Mouse (Mus musculus) adrenal gland, adult (tissue): ENCODE measurements around the gene Phf2.

Experiments
- DNase-seq, 2 experiments: peaks; one replicate each; pipeline ENCODE4 v3.0.0; 2022 to 2023; ENCODE audit warnings: low spot score in 1 of 2; ENCODE audit not compliant: inconsistent age in 2 of 2

Gene Phf2

GRCm38 (mm10) chr13:48858779-48859178 lies 12.1 kb downstream of the Phf2 start:
- DNase-seq: peak in 1 of 2 experiments; percentile 70

- DNase-seq: peak in 1 of 2 experiments; percentile 79
Observed at GRCm38 (mm10) chr13:48858054-48858453, 12.9 kb downstream of the Phf2 start.

GRCm38 (mm10) chr13:48857246-48857932 lies 13.5 kb downstream of the Phf2 start:
- peak in 1 of 2 experiments; percentile 68 for DNase-seq

GRCm38 (mm10) chr13:48853947-48854346 lies 17.0 kb downstream of the Phf2 start:
- peak; percentile 45 to 81 for DNase-seq

GRCm38 (mm10) chr13:48853475-48853874 lies 17.4 kb downstream of the Phf2 start:
- no peak for DNase-seq

GRCm38 (mm10) chr13:48852859-48853258 lies 18.1 kb downstream of the Phf2 start:
- no peak for DNase-seq

- no peak for DNase-seq
Observed at GRCm38 (mm10) chr13:48851719-48852118, 19.2 kb downstream of the Phf2 start.

- peak in 1 of 2 experiments; percentile 36 for DNase-seq
Observed at GRCm38 (mm10) chr13:48850771-48851170, 20.1 kb downstream of the Phf2 start.

GRCm38 (mm10) chr13:48850326-48850725 lies 20.6 kb downstream of the Phf2 start:
- peak in 1 of 2 experiments; percentile 71 for DNase-seq

- peak; percentile 58 to 78 for DNase-seq
Observed at GRCm38 (mm10) chr13:48849155-48849554, 21.8 kb downstream of the Phf2 start.

- DNase-seq: no peak
Observed at GRCm38 (mm10) chr13:48845308-48845707, 25.6 kb downstream of the Phf2 start.

GRCm38 (mm10) chr13:48843530-48843929 lies 27.4 kb downstream of the Phf2 start:
- no peak for DNase-seq

- DNase-seq: no peak
Observed at GRCm38 (mm10) chr13:48841905-48842592, 28.9 kb downstream of the Phf2 start.

- no peak for DNase-seq
Observed at GRCm38 (mm10) chr13:48838284-48838683, 32.6 kb downstream of the Phf2 start.

- no peak for DNase-seq
Observed at GRCm38 (mm10) chr13:48837537-48837936, 33.4 kb downstream of the Phf2 start.

- DNase-seq: no peak
Observed at GRCm38 (mm10) chr13:48830528-48831250, 40.2 kb downstream of the Phf2 start.

- peak in 1 of 2 experiments; percentile 75 for DNase-seq
Observed at GRCm38 (mm10) chr13:48829780-48830179, 41.1 kb downstream of the Phf2 start.

- DNase-seq: peak; percentile 83 to 95
Observed at GRCm38 (mm10) chr13:48822871-48823270, 48.0 kb downstream of the Phf2 start.

- DNase-seq: peak; percentile 73 to 87
Observed at GRCm38 (mm10) chr13:48822288-48822687, 48.6 kb downstream of the Phf2 start.

- peak in 1 of 2 experiments; percentile 19 for DNase-seq
Observed at GRCm38 (mm10) chr13:48819131-48819530, 51.8 kb downstream of the Phf2 start.

- DNase-seq: no peak
Observed at GRCm38 (mm10) chr13:48814406-48814805, 56.5 kb downstream of the Phf2 start.

GRCm38 (mm10) chr13:48810991-48811390 lies 59.9 kb downstream of the Phf2 start:
- DNase-seq: no peak
